Mouse (Mus musculus) frontal cortex, adult (tissue): ENCODE results near the gene Arih2.
A peak's percentile ranks its signal among the peaks of the same experiment; 100 is the strongest.
"Not testable (repeated sequence)": the region's sequence is repeated elsewhere in the genome, so short reads cannot be mapped to it uniquely, and the experiment has no call there.

Experiments used
- ATAC-seq: cut with Nextera tagmentation; 2 replicates; pipeline ENCODE4 v1.9.2; 2017; ENCODE audit warnings: mild to moderate bottlenecking, moderate library complexity, mixed read lengths; ENCODE audit not compliant: low TSS enrichment

Arih2 gene

GRCm38 (mm10) chr9:108648611-108649560, at the start of gene Arih2:
TSS of gene Arih2 (minus strand) at chr9:108649386.
- ATAC-seq, result peak; percentile 98

GRCm38 (mm10) chr9:108694533-108694932, 45.3 kb upstream of the Arih2 start:
- ATAC-seq, result no peak

DNA sequence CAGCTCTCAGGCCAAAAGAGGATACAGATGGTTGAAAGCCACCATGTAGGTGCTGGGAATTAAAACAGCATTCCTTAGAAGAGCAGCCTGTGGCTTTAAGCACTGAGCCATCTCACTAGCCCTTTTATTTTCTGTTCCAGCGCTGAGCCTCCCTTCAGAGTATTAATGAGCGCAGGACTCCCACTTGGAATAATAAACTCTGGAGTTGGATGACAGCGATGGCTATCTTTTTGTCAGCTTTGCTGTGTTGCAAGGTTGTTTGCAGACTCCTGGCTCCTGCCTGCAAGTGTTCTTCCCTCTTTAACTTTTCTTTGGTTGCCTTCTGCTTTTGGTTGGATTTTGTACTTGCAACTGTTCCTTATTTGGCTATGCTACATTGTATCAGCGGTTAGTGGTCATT, 44.8 kb upstream of the Arih2 start:
- ATAC-seq, result no peak

DNA sequence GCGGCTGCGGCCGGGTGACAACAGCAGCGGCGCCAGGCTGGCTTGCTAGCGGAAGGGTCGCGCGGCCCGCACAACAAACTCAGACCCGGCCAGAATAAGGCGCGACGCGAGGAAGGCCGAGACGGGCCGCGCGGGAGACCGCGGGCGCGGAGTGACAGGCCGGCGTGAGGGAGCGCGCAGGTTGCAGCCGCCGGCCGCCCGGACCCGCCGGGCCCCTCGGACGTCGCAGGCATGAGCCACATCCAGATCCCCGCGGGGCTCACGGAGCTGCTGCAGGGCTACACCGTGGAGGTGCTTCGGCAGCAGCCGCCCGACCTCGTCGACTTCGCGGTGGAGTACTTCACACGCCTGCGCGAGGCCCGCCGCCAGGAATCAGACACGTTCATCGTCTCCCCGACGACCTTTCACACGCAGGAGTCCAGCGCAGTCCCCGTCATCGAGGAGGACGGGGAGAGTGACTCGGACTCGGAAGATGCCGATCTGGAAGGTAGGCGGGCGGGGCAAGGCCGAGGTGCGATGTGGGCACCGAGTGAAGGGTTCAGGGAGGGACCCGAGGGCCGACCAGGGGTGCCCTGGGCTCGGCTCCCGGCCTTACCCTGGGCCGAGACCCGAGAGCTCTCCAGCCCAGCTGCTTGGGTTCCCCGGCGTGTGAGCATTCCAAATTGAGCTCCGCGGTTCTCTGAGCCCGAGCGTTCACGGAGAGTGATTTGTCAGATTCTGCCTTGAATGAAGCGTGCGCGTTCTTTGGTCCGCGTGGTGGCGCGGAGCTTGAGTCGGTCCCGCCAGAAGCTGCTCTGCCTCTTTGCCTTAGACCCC, 43.2 kb upstream of the Arih2 start:
- ATAC-seq, result peak; percentile 78

DNA sequence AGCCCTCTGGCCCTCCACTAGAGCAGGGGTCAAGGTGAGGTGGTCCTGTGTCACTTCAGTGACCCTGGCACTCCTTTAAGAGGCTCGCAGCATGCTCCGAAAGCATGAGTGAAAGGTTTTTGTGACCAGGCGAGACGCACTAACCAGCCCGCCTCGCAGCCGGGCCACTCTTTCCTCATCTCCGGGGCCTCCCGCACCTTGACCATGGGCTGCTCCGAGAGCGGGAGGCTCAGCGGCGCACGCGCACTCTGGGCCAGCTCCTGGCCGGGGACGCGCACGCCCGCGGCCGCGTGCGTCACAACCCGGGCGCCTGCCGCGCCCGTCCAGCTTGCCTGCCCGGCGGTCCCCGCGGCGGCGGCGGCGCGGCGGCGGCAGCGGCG, 42.6 kb upstream of the Arih2 start:
- ATAC-seq, result peak; percentile 89

- no peak for ATAC-seq
Observed at GRCm38 (mm10) chr9:108691371-108691770, 42.2 kb upstream of the Arih2 start.

DNA sequence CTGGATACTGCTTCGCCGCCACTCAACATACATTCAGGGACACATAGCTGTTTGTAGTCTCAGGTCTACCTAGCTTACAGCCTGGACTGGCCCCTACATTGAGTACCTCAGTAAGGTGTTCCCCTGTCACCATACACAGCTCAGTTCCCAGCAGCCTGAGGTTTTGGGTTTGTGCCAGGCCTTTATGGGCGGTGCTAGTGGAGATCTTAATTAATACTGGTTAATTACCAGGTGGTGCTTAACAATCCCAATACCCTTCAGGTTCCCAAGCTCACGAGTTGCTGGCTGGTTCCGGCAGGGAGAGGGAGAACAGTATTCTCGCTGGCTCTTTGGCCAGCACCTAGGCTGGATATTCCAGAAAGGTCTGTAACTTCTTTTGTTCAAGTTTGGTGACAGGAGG, 41.7 kb upstream of the Arih2 start:
- ATAC-seq, result no peak

DNA sequence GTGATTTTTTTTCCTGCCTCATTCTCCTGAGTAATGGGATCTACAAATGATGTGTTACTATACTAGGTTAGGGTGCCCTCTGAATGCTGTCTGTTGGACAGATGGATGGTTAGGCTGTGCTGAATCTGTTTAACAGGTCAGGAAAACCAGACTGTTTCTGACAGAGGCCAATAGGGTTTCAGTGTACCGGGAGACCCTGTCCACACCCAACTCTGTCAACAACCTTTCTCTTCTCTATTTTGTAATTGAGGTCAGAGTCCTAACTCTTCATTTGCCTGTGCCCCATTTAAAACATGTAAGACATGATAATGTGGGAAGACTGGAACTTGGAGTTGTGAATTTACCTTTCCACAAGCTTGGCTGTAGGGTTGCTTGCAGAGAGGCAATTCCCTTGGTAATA, 40.8 kb upstream of the Arih2 start:
- ATAC-seq, result no peak

DNA sequence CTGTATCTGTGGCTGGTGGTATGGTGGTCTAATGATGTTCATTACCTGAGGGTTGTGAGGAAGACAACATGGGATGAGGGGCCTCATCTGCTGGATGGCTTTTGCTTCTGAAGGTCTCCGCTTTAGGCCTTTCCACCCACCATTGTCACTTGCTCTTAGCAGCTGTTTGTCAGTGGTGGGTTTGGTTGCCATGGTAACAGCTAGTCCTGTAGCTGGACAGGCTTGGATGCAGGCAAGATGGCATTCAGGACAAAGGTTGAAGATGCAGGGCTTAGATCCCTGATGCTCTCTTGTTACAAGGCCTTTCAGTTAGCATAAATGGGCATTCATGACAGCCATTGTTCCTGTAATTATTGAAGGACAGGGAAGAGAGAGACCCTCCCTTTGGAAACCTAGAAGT, 39.9 kb upstream of the Arih2 start, which contains the start of gene Prkar2a:
Prkar2a (plus strand) TSS at position 209 of the 400 bp plus-strand sequence.
- no peak for ATAC-seq

- no peak for ATAC-seq
Observed at GRCm38 (mm10) chr9:108688451-108688850, 39.3 kb upstream of the Arih2 start.

GRCm38 (mm10) chr9:108687686-108688085, 38.5 kb upstream of the Arih2 start:
- no peak for ATAC-seq

DNA sequence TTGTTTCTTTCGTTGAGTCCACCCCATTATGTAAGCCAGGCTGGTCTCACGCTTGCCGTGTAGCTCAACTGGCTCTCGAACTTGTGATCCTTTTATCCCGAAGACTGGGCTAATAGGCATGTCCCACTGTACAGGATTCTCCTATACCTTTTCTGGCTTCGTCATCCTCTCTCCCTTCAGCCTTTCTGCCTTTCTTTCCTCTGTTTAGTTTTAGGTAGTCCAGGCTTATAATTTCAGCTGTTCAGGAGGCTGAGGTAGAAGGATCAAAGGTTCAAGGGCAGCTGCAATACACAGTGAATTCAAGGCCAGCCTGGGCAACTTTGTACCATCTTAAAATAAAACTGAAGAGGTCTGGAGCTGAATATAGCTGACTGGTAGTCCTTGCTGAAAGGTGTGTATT, 38.0 kb upstream of the Arih2 start:
- ATAC-seq, result no peak

GRCm38 (mm10) chr9:108686475-108686887, 37.3 kb upstream of the Arih2 start:
- no peak for ATAC-seq

DNA sequence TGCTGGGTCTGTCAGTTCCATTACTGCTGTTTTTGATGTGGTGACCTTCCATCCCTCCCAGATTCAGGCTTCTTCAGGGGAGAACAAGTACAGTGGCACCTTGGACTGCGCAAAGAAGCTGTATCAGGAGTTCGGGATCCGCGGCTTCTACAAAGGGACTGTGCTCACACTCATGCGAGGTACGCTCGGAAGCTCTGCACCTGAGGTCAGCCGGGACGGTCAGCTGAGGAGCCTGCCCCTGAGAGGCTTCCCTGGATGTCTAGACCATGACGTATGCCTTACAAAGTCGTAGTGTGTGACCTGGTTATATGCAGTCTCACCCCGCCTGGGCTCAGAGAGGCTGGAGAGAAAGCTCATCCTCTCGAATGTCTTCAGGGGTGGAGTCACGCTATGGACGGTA, 30.8 kb upstream of the Arih2 start:
- no peak for ATAC-seq

DNA sequence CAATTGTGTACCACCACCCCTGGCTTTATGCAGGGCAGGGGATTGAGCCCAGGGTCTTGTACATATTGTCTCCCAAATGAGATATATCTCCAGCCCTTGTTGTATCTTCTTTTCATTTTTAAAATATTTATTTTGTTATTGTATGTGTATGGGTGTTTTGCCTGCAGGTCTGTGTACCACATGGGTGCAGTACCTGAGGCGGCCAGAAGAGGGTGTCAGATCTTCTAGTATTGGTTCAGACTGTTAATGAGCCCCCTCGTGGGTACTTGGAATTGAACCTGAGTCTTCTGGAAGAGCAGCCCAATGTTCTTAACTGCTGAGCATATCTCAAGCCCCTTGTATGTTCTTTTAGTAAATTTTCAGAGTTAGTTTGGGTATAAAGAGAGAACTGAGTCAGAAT, 24.0 kb upstream of the Arih2 start:
- ATAC-seq, result no peak

DNA sequence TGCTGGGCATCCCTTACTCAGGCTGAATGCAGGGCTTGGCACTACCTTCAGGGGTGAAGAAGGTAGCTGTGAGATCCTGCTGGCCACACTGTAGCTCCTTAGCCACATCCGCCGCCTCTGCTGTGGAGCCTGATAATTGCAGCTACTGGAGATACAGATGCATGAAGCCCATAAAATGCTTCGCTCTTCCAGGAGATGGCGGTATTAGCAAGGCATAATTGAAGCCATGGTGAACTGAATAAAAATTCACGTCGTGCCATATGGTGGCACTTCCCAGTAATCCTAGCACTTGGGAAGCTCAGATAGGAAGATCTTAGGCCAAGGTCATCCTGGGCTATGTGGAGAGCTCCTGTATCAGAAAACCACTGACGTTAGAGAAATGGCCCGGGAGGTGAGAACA, 20.7 kb upstream of the Arih2 start:
- no peak; the same call in 1 of the 2 replicates for ATAC-seq

- 0 out of 2 replicates have a peak, but pooled peaks have one; percentile 16 for ATAC-seq
Observed at GRCm38 (mm10) chr9:108662660-108663059, 13.5 kb upstream of the Arih2 start.

DNA sequence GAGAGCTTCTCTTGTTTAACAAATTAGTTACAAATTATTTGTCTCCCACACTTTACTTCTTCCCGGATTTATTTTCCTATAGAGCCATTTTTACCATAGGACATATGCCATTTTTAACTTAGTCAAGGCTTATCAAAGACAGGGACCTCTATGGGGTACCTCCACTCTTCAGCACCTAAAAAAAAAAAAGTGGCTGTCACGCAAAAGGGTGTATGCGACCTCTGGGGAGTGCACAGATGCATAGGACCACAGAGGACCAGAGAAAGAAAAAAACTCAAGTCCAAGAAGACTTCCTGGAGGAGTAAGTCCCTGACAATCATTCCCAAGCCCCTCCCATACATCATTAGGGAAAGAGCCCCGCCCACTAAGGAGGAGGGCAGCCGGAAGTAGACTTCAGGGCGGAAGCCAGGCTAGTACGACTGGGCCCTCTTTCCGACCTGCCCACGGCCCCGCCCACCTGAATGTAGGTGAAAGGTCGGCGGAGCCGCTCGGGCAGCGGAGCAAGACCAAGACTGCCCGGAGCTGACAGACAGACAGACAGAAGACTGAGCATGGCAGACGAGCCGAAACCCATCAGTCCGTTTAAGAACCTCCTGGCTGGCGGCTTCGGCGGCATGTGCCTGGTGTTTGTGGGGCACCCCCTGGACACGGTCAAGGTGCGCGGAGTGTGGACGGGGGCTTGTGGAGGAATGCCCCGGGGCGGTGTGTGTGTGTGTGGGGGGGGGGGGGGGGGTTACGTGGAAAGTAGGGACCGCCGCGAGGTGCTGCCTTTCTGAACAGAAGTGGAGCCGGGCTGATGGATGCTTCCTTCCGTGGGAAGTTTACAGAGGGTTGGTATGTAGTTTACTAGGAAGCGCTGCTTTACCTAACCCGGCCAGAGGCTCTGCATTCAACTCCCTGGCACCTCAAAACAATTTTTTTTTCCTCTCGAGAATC, 12.8 kb upstream of the Arih2 start, which contains the start of gene Slc25a20:
Slc25a20 (plus strand) TSS at position 412 of the 936 bp plus-strand sequence.
- peak; percentile 90 for ATAC-seq

DNA sequence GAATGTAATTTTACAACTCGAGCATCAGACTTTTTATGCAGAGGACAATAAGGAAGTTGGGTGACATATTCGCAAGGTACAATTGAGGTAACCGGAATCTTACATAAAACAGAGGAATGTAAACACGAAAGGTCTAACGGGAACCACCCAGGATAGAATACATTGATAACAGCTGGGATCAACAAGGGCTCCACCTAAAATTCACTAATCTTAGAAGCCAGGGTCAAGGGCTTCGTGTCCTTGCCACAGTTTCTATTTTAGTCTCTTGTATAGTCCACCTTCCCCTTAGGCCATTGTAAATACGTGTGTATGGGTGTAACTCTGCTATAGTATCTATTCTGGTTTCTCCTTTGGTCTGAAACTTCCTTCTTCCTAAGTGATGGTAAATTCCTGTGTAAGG, 6.7 kb upstream of the Arih2 start:
- not testable (repeated sequence) for ATAC-seq

- ATAC-seq, result no peak
Observed at GRCm38 (mm10) chr9:108654566-108655464, 5.6 kb upstream of the Arih2 start.
